Mouse (Mus musculus): ENCODE data around the gene Mogs.

The Mogs gene

DNA sequence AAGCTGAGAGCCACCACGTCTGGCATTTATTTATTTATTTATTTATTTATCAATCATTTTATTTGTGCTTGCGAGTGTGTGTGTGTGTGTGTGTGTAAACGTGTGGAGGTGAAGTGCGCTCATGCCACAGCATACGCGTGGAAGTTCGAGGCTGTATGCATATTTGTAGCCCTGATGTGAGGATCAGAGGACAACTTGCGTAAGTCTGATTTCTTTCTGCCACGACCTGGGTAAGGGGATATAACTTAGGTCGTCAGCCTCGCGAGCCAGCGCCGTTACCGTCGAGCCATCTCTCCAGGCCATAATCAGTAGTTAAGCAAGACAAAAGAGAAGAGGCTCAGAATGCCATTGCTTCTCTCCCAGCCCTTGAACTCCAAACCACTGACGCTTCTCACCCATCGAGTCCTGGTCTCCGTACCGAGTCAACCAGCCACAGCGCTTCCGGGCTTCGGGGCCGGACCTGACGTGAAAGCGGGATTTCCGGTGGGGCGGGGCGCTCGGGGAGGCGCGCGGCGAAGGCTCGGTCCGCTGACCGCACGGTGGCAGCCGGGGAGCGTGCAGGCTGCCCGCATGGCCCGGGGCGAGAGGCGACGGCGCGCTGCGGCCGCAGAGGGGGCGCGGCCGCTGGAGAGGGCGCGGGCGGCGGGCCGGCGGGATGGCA, at the start of gene Mogs:
Mogs (plus strand) TSS at position 486 of the 661 bp plus-strand sequence.
- in situ Hi-C loops (cut with MboI), result no loop called here

DNA sequence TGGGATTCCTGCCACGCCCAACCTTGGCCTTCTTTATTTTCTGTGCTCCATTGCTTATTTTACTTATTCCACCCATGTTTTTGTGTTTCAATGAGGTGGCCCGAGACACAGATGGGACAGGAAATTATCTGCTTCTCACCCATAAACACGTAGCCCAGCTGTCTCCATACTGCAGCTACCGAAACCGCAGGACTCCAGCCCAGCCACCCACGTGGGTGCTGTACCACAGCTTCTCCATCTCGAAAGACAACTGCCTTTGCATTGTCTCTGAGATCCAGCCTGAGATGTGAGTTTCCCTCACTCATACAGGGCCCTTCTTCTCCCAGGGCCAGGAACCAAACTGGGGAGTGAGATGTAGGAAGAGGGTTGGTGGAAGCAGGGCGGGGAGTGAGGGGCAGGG, 49.3 kb upstream of the Mogs start:
- in situ Hi-C loops (cut with MboI), result no loop called here

DNA sequence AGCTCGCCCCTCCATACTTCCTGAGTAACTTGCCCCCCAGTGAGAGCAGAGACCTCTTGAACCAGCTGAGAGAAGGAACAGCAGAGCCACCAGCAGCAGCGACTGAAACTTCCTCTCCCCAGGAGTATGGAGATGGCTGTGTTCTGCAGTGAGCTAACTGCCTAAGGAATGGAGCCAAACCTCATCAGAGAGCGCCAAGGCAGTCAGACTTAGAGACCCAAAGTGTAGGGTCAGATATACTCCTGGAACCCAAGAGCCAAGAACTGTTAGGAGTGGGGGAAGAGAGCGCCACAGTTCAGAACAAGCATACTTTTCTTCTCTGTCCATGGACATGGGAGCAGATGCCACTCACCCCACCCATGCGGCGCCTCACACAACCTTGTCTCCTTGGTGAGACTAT, 48.9 kb upstream of the Mogs start:
- in situ Hi-C loops (cut with MboI), result no loop called here

DNA sequence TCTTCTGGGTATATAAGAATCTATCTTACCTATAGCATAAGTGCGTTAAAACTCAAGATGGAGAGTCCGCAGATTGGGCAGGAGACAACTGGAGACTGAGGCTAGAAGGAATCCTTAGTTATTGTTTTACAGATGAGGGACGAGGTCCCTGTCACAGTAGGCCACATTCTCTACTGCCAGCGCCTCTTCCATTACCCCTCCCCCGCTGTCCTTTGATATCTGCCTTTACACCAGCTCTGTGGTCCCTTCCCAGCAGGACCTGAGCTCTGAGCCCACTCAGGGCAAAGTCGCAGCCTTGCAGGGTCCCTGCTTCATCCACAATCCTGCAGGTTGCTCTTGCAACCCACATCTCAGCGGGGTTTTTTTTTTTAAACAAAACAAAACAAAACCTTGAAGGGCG, 47.1 kb upstream of the Mogs start:
- in situ Hi-C loops (cut with MboI), result no loop called here

DNA sequence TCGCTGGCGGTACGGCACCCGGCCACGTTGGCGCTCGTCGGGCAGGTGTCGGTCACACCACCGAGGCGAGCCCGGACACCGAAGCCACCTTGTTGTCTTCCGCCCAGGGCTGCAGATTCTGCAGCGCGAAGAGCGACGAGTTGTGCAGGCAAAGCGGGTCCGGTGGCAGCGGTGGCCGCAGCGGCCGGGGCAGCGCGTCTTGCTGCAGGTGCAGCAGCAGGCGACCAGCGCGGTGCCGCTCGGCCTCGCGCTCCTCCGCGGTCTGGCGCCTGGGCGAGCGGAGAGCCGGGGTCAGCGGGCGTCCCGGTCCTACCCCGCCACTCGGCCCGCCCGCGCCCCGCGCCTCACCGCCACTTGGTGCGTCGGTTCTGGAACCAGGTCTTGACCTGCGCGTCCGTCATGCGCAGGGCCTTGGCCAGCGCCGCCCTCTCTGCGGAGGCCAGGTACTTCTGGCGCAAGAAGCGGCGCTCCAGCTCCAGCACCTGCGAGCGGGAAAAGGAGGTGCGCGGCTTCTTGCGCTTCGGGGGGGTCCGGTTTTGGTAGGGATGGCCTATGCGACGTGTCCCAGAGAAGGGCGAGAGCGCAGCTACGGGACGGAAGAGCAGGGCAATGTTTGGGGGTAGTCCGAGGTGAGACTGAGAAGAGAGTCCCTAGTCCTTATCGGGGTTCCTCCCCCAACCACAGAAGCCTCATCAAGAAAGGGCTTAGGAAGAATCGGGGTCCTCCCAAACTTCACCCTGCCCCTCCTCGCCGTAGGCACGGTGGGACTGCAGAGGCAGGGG, 46.4 kb upstream of the Mogs start:
- in situ Hi-C loops (cut with MboI), result no loop called here

- in situ Hi-C loops (cut with MboI), result loop anchor here (10.0 kb wide), 1 partner anchor 65 kb away; no protein-coding TSS in a partner anchor
Measured at GRCm38 (mm10) chr6:83069488-83070246, 45.6 kb upstream of the Mogs start.

- in situ Hi-C loops (cut with MboI), result loop anchor here (10.0 kb wide), 1 partner anchor 65 kb away; no protein-coding TSS in a partner anchor
Measured at GRCm38 (mm10) chr6:83070247-83070310, 45.2 kb upstream of the Mogs start, which contains the start of gene Tlx2. Tlx2 (minus strand) TSS chr6:83070293.

DNA sequence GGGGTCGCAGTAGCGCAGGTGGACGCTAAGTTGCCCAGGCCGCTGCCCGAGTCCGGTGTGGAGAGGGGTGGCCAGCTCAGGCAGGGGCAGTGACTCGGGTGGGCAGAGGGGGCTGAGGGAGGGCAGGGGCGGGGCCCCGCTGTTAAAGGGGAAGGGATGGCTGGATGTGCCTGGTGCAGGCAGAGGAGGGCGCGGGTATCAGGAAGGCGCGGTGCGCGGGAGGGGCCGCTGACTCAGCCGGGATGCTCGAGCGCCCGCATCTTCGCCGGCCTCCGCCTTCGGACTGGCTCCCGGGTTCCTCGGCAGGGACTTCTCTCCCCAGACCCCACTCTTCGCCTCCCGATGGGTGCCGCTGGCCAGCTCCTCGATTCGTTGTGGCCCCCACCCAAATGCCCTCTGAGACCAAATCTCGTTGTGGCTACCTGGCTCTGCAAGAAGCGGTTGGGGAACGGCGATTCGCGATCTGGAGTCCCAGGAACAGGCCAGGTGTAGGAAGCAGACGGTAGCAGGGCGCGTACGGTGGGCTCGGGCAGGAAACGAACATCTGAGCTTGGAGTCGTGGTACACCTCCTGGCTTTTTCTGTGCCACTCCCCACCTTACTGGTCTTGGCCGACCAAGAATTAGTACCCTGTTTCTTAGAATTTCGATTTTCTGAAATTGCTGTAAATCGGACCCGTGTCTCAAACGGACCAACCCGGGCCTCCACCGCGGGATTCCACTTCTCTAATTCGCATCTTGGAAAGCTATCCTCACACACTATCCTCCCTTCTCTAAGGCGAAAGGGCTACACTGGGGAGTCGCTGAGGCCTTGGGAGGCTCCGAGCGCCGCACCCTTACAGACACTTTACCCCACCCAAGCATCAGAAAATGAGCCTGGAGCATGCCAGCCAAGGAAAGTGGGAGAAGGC, 44.7 kb upstream of the Mogs start:
- in situ Hi-C loops (cut with MboI), result loop anchor here (10.0 kb wide), 1 partner anchor 66 kb away; no protein-coding TSS in a partner anchor

- in situ Hi-C loops (cut with MboI), result loop anchor here (10.0 kb wide), 1 partner anchor 66 kb away; no protein-coding TSS in a partner anchor
Measured at GRCm38 (mm10) chr6:83071220-83071619, 44.1 kb upstream of the Mogs start.

- in situ Hi-C loops (cut with MboI), result loop anchor here (10.0 kb wide), 1 partner anchor 70 kb away; no protein-coding TSS in a partner anchor
Measured at GRCm38 (mm10) chr6:83074979-83075378, 40.3 kb upstream of the Mogs start.

DNA sequence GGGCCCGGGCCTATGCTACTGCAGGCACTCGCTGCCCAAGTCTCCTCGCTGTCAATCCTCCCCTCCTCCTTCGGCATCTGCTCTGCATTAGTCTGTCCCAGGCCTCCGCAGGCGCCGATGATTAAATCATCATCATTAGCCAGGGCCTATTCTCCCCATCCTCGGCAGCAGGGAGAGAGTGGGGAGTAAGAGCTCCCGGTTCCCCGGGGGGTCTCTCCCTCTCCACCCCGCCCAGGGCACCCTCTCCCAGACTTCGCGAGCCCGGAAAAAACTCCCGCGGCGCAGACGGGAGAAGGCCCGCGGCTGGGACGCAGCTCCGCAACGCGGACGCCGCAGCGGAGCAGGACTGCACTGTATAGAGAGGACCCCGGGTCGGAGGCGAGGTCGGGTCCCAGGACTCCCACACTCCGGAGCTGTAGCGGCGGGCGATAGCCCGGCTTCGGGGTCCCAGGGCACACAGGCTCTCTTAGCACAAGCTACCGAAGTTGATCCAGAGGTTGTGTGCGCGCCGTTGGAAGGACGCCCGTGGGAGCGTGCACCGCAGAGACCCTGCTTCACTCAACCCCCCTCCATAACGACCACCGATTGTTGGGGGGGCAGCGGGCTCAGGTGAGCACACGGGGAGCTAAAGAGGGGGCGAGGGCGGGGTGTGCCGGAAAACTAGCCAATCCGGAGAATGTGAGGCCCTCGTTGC, 37.5 kb upstream of the Mogs start, which contains the start of gene Pcgf1:
Pcgf1 (plus strand) TSS at position 240 of the 694 bp plus-strand sequence.
- in situ Hi-C loops (cut with MboI), result loop anchor here (10.0 kb wide), 1 partner anchor 73 kb away; no protein-coding TSS in a partner anchor

GRCm38 (mm10) chr6:83078324-83078858, 36.9 kb upstream of the Mogs start:
- in situ Hi-C loops (cut with MboI), result loop anchor here (10.0 kb wide), 1 partner anchor 74 kb away; no protein-coding TSS in a partner anchor

DNA sequence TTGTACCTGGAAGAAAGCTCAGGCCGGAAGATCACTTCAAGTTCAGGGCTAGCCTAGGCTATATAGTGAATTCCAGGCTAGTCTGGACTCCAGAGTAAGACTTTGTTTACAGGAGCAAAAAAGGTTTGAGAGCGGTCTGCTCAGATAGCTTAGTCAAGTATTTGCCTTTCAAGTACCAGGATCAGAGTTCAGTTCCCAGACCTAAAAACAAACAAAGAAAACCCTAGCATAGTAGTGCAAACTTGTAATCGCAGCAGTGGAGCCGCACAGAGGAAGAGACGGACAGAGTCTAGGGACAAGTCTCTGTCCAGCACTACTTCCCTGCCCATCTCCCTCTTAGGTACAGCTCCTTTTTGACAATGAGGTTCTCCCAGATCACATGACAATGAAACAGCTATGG, 35.1 kb upstream of the Mogs start:
- in situ Hi-C loops (cut with MboI), result no loop called here

DNA sequence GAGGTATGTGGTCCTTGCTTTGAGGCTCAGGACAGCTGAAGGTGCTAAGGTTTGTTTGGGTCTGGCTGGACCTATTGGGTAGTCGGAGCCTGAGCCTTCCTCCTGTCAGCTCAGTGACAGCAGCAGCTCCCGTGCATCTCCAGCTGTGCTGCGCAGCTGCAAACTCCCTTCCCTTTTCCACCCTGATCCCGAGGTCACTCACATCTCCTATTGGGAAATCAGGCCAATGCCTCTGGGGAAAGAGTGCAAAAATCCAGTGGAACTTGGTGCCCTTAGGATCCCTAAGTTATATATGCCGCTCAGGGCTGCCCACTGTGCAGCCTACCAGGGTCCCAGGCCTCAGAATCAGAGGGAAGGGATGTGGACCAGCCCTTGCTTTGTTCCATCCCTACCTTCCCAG, 31.8 kb upstream of the Mogs start:
- in situ Hi-C loops (cut with MboI), result no loop called here

- in situ Hi-C loops (cut with MboI), result no loop called here
Measured at GRCm38 (mm10) chr6:83084477-83084876, 30.8 kb upstream of the Mogs start.

DNA sequence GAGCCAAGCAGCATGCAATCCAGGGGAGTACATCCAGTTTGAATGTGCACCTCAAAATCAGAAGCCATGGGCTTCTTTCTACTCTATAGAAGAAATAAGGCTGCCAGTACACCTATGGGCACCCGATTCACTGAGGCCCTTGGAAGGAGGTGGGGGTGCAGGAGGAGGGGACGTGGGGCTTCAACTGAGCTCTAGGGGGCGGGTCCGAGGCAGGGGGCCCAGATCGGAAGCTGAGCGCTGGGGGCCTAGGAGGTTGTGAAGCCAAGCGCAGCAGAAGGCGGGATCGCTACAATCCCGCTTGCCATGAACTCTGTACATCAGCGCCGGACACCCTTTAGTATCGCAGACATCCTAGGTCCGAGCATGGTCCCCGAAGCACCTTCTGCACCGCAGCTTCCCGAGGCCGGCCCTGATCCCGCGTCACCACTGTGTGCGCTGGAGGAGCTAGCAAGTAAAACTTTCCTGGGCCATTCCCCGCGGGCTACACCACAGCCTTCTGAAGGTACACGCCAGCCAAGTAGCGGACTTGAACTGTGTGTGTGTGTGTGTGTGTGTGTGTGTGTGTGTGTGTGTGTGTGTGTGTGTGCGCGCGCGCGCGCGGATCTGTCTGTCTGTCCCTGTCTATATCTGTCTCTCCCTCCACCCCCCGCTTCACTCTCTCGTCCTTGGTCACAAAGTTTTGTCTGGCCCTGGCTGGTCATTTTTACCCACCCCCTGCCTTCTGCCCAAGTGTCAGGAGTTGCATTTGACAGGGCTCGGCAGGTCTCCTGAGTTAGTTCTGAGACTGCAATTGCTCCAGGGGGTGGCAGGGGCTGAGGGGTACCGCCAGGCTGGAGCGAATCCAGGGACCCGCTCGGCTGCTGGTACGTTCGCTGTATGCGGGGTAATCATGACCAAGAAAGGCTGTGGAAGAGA, 28.9 kb upstream of the Mogs start, which contains the start of gene Lbx2:
Lbx2 (plus strand) TSS at position 247 of the 915 bp plus-strand sequence.
- in situ Hi-C loops (cut with MboI), result no loop called here

DNA sequence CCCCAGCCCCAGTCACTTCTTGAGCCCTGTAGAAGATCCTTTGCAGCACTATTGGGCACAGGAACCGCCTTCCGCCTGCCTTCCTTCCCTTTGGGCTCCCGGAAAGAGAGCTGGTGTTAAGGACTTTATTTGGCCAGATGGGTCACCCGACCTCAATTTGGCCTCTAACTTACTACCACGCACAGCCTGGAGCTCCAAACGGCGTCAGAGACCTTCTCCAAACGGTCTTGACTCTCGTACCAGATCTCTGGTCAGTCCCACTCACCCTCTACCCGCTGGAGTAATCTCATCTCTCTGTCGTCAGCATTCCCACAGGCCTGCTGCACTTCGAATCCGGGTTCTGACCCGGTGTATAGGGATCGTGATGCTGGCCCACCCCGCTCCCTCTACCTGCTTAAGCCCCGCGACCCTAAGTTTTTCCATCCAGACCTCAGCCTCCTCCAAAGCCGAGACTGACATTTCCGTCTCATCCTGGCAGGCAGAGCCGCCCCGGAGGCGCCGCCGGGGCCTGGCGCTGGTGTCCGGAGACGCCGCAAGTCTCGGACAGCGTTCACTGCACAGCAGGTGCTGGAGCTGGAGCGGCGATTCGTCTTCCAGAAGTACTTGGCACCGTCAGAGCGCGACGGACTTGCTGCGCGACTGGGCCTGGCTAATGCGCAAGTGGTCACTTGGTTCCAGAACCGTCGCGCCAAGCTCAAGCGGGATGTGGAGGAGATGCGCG, 27.9 kb upstream of the Mogs start:
- in situ Hi-C loops (cut with MboI), result no loop called here

GRCm38 (mm10) chr6:83087926-83088260, 27.4 kb upstream of the Mogs start:
- in situ Hi-C loops (cut with MboI), result no loop called here
